Mouse (Mus musculus) heart, embryonic 16.5 days (tissue): ENCODE measurements around the gene Elovl2. TPM values are rescaled to one million over a fixed set of nuclear protein-coding genes. Genes with fewer than 3 reads are reported as not detected.
A peak's percentile ranks its signal among the peaks of the same experiment; 100 is the strongest.
"Not testable (repeated sequence)": the region's sequence is repeated elsewhere in the genome, so short reads cannot be mapped to it uniquely, and the experiment has no call there.

Source experiments
- ATAC-seq: fragments of 200-750 bp; cut with Nextera tagmentation; replicated peaks from 2 replicates; pipeline ENCODE4 v1.8.0; 2017; ENCODE audit warnings: moderate number of reproducible peaks; ENCODE audit not compliant: insufficient read depth, low FRiP score; ENCODE audit errors: extremely low read depth
- H3K27ac ChIP-seq: fragments of 300-500 bp; sonication (generic); 2 replicates; pipeline ENCODE4 v1.5.1; 2014; ENCODE audit warnings: mild to moderate bottlenecking, low read length, control low read depth, moderate library complexity
- H3K27me3 ChIP-seq: fragments of 300-500 bp; sonication (generic); 2 replicates; pipeline ENCODE4 v1.6.1; 2014; ENCODE audit warnings: low read length, mixed read lengths; ENCODE audit not compliant: control insufficient read depth, insufficient read depth
- H3K36me3 ChIP-seq: fragments of 300-500 bp; sonication (generic); 2 replicates; pipeline ENCODE4 v1.6.1; 2014; ENCODE audit not compliant: control insufficient read depth, insufficient read depth
- H3K4me1 ChIP-seq: fragments of 300-500 bp; sonication (generic); 2 replicates; pipeline ENCODE4 v1.6.1; 2014; ENCODE audit warnings: low read length, mixed read lengths; ENCODE audit not compliant: control insufficient read depth, insufficient read depth
- H3K4me2 ChIP-seq: fragments of 300-500 bp; sonication (generic); 2 replicates; pipeline ENCODE4 v1.6.1; 2014; ENCODE audit warnings: low read depth, mild to moderate bottlenecking, control low read depth, low read length
- H3K4me3 ChIP-seq: fragments of 300-500 bp; sonication (generic); 2 replicates; pipeline ENCODE4 v1.5.1; 2014; ENCODE audit warnings: mild to moderate bottlenecking, control low read depth, low read length
- H3K9ac ChIP-seq: fragments of 300-500 bp; sonication (generic); 2 replicates; pipeline ENCODE4 v1.6.1; 2014; ENCODE audit warnings: low read length, control low read depth
- H3K9me3 ChIP-seq: fragments of 300-500 bp; sonication (generic); replicated peaks from 2 replicates; pipeline ENCODE4 v1.6.1; 2016; ENCODE audit warnings: low read length; ENCODE audit not compliant: control insufficient read depth
- WGBS: fragments of 180-500 bp; shearing (Covaris S2); extraction: QIAGEN DNeasy Blood & Tissue Kit; methylation state at CpG from one replicate; pipeline ENCODE4 v1.1.7; 2014; 5-methylcytosine and 5-hydroxymethylcytosine counted together
- polyA plus RNA-seq: library from polyadenylated mRNA; unstranded; fragments of >200 nt; fragmentation: Nextera tagmentation; extraction: Ambion mirVana; gene quantifications from 2 replicates; pipeline ENCODE4 v1.2.1, GENCODE M21; 2015

The Elovl2 gene
- polyA plus RNA-seq, 1 experiment from 2014 or later = 0.45 TPM

- no peaks in the 10 kb centered on the region for H3K9me3 ChIP-seq
- H3K27me3 ChIP-seq = no peaks in the 10 kb centered on the region
- no peak overlapping the region for H3K27ac ChIP-seq
- H3K4me3 ChIP-seq = no peak overlapping the region
- peaks cover 11% of the 10 kb centered on the region for H3K4me1 ChIP-seq
- no peak overlapping the region for H3K4me2 ChIP-seq
- 61% methylated on average over 5 of the region's 5 CpGs for WGBS
- no peak for ATAC-seq
- H3K36me3 ChIP-seq = no peaks in the 10 kb centered on the region
- no peak overlapping the region for H3K9ac ChIP-seq
These were observed 31.5 kb upstream of the Elovl2 start for GRCm38 (mm10) chr13:41251667-41252066.

GRCm38 (mm10) chr13:41251232-41251631, 31.0 kb upstream of the Elovl2 start:
- not testable (repeated sequence) for H3K4me3 ChIP-seq, H3K27ac ChIP-seq, H3K9me3 ChIP-seq, H3K9ac ChIP-seq, H3K27me3 ChIP-seq, H3K36me3 ChIP-seq, ATAC-seq, H3K4me2 ChIP-seq
- H3K4me1 ChIP-seq = peaks cover 11% of the 10 kb centered on the region
- 92% methylated on average over 5 of the region's 5 CpGs for WGBS

GRCm38 (mm10) chr13:41250318-41250981, 30.2 kb upstream of the Elovl2 start:
- H3K27me3 ChIP-seq = no peaks in the 10 kb centered on the region
- ATAC-seq = no peak
- no peaks in the 10 kb centered on the region for H3K36me3 ChIP-seq
- H3K9ac ChIP-seq = peak overlapping the region; percentile 91
- H3K9me3 ChIP-seq = no peaks in the 10 kb centered on the region
- H3K4me3 ChIP-seq = peak overlapping the region; percentile 89
- peak overlapping the region; percentile 91 for H3K4me2 ChIP-seq
- peak overlapping the region; percentile 91 for H3K27ac ChIP-seq
- H3K4me1 ChIP-seq = peaks cover 11% of the 10 kb centered on the region
- WGBS = 1% methylated on average over 27 of the region's 27 CpGs

- peak; percentile 97 for ATAC-seq
- Histone ChIP-seq H3K27ac (peak within 1 kb of the TSS; percentile 91), H3K27me3 (no peaks in the 10 kb centered on the region), H3K4me3 (peak within 1 kb of the TSS; percentile 89), H3K4me2 (peak within 1 kb of the TSS; percentile 91), H3K36me3 (no peaks in the 10 kb centered on the region), H3K4me1 (peaks cover 12% of the 10 kb centered on the region), H3K9ac (peak within 1 kb of the TSS; percentile 91), H3K9me3 (no peaks in the 10 kb centered on the region)
- under 1% methylated on average over 72 of the region's 78 CpGs for WGBS
These were observed 29.5 kb upstream of the Elovl2 start, which contains the start of gene Smim13 for GRCm38 (mm10) chr13:41249538-41250317. Smim13 (plus strand) TSS chr13:41249844.

GRCm38 (mm10) chr13:41248751-41249520, 28.7 kb upstream of the Elovl2 start:
- no peak for ATAC-seq
- Histone ChIP-seq H3K9me3 (no peaks in the 10 kb centered on the region), H3K4me1 (peaks cover 20% of the 10 kb centered on the region), H3K36me3 (no peaks in the 10 kb centered on the region), H3K27ac (peak overlapping the region; percentile 91), H3K9ac (peak overlapping the region; percentile 80), H3K4me3 (peak overlapping the region; percentile 89), H3K4me2 (peak overlapping the region; percentile 84), H3K27me3 (no peaks in the 10 kb centered on the region)
- 43% methylated on average over 12 of the region's 12 CpGs for WGBS

- H3K4me1 ChIP-seq = peaks cover 15% of the 10 kb centered on the region
- no peaks in the 10 kb centered on the region for H3K36me3 ChIP-seq
- H3K9ac ChIP-seq = no peak overlapping the region
- H3K27me3 ChIP-seq = no peaks in the 10 kb centered on the region
- H3K27ac ChIP-seq = peak overlapping the region; percentile 29
- no peak for ATAC-seq
- H3K4me2 ChIP-seq = no peak overlapping the region
- no peak overlapping the region for H3K4me3 ChIP-seq
- WGBS = 28% methylated on average over 6 of the region's 6 CpGs
- 0 out of 2 replicates have a peak, but pooled peaks cover 3% of the 10 kb centered on the region for H3K9me3 ChIP-seq
These were observed 24.2 kb upstream of the Elovl2 start for GRCm38 (mm10) chr13:41244306-41244830.

- ATAC-seq = no peak
- Histone ChIP-seq H3K27me3 (no peaks in the 10 kb centered on the region), H3K9me3 (0 out of 2 replicates have a peak, but pooled peaks cover 3% of the 10 kb centered on the region), H3K4me2 (no peak overlapping the region), H3K27ac (no peak overlapping the region), H3K36me3 (no peaks in the 10 kb centered on the region), H3K9ac (no peak overlapping the region), H3K4me3 (no peak overlapping the region), H3K4me1 (peaks cover 10% of the 10 kb centered on the region)
- WGBS = 60% methylated on average over 2 of the region's 2 CpGs
These were observed 21.4 kb upstream of the Elovl2 start for GRCm38 (mm10) chr13:41241557-41241956.

GRCm38 (mm10) chr13:41238805-41239130, 18.6 kb upstream of the Elovl2 start:
- 6% methylated on average over 5 of the region's 5 CpGs for WGBS

More at GRCm38 (mm10) chr13:41238805-41239130, 18.6 kb upstream of the Elovl2 start:
- Histone ChIP-seq H3K9ac (no peak overlapping the region), H3K27ac (no peak overlapping the region), H3K4me2 (no peak overlapping the region), H3K9me3 (0 out of 2 replicates have a peak, but pooled peaks cover 3% of the 10 kb centered on the region), H3K27me3 (no peaks in the 10 kb centered on the region), H3K36me3 (no peaks in the 10 kb centered on the region), H3K4me1 (no peaks in the 10 kb centered on the region), H3K4me3 (no peak overlapping the region)
- no peak for ATAC-seq
